Mouse (Mus musculus) naive thymus-derived CD4-positive, alpha-beta T cell, adult 2 months (primary cell): ENCODE results near the gene Rimkla.

ENCODE experiments used
- DNase-seq: peaks from one replicate; pipeline ENCODE4 v3.0.0-alpha.2; 2011; ENCODE audit warnings: low read depth

Gene Rimkla

GRCm38 (mm10) chr4:119417894-119418293 lies 74.5 kb downstream of the Rimkla start:
- DNase-seq, result no peak

- no peak for DNase-seq
Measured at GRCm38 (mm10) chr4:119417270-119417669, 75.2 kb downstream of the Rimkla start.
